Mouse (Mus musculus): Measurements from ENCODE around the gene Pcgf6. TPM values are rescaled to one million over a fixed set of nuclear protein-coding genes. Genes with fewer than 3 reads are reported as not detected.

Gene Pcgf6
- polyA plus RNA-seq, 1 experiment from 2014 or later = 14.5 TPM

Other genes starting within 250 kb of the Pcgf6 start
- gene Ina, start 36.2 kb downstream of the Pcgf6 start, polyA plus RNA-seq (2016; fragmentation: Nextera tagmentation; extraction: Ambion mirVana) = 0.24 and 0.86 TPM in 2 replicates
- 108 and 111 TPM in 2 replicates for gene Nt5c2, start 35.8 kb downstream of the Pcgf6 start, polyA plus RNA-seq (2016; fragmentation: Nextera tagmentation; extraction: Ambion mirVana)
- 7.1 and 7.5 TPM in 2 replicates for gene Taf5, start 16.8 kb upstream of the Pcgf6 start, polyA plus RNA-seq (2016; fragmentation: Nextera tagmentation; extraction: Ambion mirVana)
- gene Usmg5, start 39.7 kb upstream of the Pcgf6 start, polyA plus RNA-seq (2016; fragmentation: Nextera tagmentation; extraction: Ambion mirVana) = 2,494 and 2,546 TPM in 2 replicates
- gene Pdcd11, start 39.9 kb upstream of the Pcgf6 start, polyA plus RNA-seq (2016; fragmentation: Nextera tagmentation; extraction: Ambion mirVana) = 7.4 and 7.9 TPM in 2 replicates
- 5.8 and 6.1 TPM in 2 replicates for gene Calhm2, start 87.4 kb upstream of the Pcgf6 start, polyA plus RNA-seq (2016; fragmentation: Nextera tagmentation; extraction: Ambion mirVana)
- gene Calhm1, start 93.3 kb upstream of the Pcgf6 start, polyA plus RNA-seq (2016; fragmentation: Nextera tagmentation; extraction: Ambion mirVana) = not detected in 2 replicates
- gene Calhm3, start 106.9 kb upstream of the Pcgf6 start, polyA plus RNA-seq (2016; fragmentation: Nextera tagmentation; extraction: Ambion mirVana) = not detected in 2 replicates
- gene Neurl1a, start 127.9 kb upstream of the Pcgf6 start, polyA plus RNA-seq (2016; fragmentation: Nextera tagmentation; extraction: Ambion mirVana) = 2.3 and 2.8 TPM in 2 replicates

Measured in heart, embryonic 12.5 days (tissue).